Mouse (Mus musculus): ENCODE measurements around the gene Agbl5.

Gene Agbl5

DNA sequence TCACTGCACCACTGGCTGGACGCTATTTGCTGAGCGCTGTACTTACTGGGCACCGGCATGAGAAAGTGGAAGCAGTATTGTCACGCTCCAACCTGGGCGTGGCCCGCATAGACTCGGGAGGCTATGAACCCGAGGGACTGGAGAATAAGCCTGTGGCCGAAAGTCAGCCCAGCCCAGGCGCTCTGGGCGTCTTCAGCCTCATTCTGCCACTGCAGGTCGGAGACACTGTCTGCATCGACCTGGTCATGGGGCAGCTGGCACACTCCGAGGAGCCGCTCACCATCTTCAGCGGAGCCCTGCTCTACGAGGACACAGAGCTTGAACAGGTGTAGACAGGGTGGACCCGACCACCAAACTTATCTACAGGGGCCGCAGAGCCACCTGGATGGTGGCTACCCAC lies 32.1 kb downstream of the Agbl5 start:
- no peak for DNase-seq (ENCODE audit: low read depth)

DNA sequence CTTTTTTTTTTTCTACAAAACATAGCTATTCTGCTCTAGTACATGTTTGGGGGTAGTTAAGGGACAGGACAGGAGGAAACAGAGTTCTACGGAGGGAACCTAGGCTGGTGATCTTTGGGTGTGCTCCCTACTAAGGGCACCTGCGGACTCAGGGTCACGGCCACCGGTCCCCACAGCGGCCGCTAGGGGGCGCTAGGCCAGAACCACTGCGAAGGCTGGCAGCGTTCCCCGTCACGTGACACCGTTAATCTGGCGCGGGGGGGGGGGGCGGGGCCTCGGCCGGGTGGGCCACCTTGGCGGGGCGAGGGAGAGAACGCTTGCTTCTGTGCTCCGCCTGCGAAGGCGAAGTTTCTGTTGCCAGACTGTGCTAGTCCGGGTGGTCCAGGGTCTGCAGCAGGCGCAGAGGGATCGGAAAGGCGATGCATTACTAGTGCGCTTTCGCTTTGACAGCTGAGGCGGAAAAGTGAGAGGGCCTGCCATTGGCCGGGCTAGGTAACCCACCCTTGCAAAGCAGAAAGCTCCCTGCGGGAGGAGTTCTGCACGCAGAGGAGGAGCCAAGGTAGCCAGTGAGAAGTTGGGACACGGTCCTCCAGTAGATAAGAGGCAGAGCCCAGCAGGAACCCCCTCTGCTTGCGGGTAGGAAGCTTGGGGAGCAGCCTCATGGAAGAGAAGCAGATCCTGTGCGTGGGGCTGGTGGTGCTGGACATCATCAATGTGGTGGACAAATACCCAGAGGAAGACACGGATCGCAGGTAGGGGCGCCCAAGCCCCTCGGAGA lies 33.0 kb downstream of the Agbl5 start, which contains the start of gene Khk:
Gene Khk, plus strand, starts transcription at position 176 of the 778 bp plus-strand sequence.
- DNase-seq (ENCODE audit: low read depth) = peak; percentile 96

DNA sequence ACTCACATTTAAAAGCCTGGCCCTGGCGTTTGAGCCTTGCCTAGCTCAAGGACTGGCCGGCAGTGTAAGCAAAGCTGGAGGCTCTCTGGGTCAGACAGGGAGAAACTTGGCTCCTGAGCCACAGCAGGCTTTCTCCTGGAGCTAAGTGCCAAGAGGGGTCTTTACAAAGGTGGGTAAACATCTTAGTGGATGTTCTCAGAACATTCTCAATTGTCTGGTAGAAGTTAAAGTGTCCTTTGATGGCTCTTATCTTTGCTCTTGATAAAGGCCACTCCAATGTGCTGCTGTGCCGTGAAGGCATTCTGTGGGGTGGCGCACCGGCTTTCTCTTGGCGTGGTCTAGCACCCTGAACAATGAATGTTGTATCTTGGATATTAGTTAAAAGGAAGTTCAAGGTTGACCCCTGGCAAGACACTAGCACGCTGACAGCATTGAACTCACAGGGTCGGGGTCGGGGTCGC lies 34.1 kb downstream of the Agbl5 start:
- no peak for DNase-seq (ENCODE audit: low read depth)

DNA sequence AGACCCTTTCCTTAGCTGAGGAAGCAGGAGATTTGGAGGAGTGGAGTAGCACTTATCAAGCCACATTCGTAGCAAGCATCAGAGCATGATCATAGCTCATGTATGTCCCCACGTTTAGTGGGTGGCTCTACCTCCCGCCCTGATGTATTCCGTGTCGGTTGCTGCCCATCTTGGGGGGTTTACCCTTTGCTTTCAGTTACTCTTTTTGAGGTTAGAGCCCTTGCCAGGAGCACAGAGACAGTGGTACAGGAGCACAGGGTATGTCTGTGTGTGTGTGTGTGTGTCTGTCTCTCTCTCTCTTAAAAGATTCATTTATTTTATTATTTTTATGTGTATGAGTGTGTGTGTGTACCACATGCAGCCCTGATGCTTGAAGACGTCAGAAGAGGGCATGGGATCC lies 34.6 kb downstream of the Agbl5 start:
- DNase-seq (ENCODE audit: low read depth) = no peak

DNA sequence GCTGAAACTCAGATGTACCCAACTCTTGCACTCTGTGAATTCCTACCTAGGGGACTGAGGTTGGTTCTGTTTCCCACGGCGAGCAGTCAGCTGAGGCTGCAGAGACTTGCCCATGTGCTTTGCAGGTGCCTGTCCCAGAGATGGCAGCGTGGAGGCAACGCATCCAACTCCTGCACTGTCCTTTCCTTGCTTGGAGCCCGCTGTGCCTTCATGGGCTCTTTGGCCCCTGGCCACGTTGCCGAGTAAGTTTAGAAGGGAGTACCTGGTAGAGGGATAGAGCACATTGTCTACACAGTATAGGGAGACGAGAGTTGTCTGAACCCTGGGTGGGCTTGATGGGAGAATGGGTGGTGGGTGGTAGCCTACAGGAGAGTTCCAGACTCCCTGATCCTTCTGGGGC lies 36.1 kb downstream of the Agbl5 start:
- DNase-seq (ENCODE audit: low read depth) = no peak

DNA sequence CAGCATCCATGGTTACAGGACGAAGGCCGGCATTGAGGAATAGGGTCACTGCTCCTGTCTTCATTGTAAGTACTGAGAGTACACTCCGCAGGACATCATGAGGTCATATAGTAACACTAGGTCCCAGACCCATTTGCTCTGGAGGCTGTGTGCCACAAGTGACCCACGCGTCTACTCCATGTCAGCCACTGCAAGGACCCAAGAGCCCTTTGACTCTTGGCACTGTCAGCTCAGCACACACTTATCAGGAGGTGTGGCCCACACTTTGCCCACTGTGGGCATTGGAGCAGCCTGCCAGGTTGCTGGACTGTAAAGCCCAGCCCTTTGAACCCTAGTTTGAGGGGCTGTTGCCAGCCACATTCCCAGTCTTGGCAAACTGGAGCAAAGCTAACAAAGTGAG lies 36.7 kb downstream of the Agbl5 start:
- DNase-seq (ENCODE audit: low read depth) = no peak

DNA sequence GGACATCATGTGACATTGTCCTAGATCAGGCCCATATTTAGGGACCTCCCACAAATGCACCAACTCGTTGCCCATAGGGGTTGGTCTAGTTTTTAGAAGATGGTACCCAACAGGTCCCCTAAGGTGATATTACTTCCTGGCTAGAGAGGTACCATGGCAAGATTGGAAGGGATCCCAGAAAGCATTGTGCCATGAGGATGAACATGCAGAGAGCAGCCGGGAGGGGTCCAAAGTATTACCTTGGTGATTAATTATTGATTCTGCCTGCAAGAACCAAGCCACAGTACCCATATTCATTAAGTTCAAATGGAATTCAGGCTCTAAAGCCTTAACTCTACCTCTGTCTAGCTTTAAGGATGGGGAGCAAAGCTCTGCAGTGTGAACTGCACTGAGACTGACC lies 37.6 kb downstream of the Agbl5 start:
- no peak for DNase-seq (ENCODE audit: low read depth)

DNA sequence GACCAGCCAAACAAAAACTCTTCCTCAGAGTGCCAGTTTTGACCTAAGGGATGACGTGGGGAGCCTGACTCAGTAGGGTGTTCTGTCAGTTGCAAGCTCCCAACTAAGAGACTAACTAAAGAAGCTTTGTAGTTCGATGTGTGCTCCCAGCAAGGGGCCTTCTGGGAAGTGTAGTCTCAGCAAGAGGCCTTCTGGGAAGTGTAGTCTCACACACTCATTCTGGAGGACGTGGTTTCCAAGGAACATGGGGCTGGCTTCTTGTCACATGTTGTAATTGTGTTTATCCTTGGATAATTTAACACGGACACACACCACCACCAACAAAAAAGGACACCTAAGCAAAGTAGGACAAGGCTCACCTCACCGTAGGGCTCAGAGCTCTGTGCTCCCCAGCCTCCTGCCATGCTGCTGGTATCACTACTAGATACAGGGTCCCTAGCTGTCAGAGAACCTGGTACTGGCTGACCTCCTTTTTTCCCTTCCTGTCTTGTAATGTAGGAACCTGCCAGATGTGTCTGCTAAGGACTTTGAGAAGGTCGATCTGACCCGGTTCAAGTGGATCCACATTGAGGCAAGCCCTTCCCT lies 39.5 kb downstream of the Agbl5 start:
- DNase-seq (ENCODE audit: low read depth) = no peak

DNA sequence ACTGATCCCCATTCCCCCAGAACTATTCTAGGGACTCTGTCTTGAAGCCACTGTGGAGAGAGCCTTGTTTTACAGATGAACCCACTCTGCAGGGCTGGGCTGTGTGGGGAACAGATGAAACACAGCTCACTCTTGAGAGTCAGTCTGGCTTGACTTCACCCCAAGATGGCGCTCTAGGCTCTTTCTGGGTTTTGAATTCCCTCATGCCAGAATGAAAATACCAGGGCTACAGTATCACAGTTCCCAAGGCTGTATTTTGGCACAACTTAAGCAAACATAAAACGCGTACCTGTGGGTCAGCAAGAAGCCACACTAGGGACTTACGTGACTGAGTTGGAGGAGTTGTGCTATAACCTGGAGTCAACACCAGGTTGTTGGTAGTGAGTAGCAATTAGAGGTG lies 41.6 kb downstream of the Agbl5 start:
- peak; percentile 78 for DNase-seq (ENCODE audit: low read depth)

DNA sequence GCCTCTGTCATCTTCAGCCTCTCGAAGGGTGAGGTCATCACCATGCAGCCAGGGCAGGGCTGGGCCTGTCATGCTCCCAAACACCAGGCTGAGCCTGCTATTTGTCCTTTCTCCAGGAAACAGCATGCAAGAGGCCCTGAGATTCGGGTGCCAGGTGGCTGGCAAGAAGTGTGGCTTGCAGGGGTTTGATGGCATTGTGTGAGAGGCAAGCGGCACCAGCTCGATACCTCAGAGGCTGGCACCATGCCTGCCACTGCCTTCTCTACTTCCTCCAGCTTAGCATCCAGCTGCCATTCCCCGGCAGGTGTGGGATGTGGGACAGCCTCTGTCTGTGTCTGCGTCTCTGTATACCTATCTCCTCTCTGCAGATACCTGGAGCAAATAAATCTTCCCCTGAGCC lies 42.4 kb downstream of the Agbl5 start:
- DNase-seq (ENCODE audit: low read depth) = no peak

DNA sequence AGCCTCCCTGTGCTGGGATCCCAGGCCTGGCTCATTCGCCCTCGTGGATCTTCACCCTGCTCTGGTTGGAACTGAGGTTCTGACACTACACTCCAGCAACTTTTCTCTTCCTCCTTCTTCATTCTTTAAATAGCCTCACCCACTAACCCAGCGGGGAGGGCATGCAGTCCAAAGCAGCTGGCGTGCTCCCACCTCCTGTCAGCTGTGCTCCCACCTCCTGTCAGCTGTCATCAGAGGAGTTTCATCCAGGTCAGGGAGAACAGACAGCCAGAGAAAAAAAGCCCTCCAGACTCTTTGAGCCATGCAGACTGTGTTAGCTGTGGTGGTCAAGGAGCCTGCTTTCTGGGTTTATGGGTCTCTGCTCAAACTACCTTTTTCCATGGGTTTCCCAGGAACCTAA lies 42.9 kb downstream of the Agbl5 start:
- no peak for DNase-seq (ENCODE audit: low read depth)

DNA sequence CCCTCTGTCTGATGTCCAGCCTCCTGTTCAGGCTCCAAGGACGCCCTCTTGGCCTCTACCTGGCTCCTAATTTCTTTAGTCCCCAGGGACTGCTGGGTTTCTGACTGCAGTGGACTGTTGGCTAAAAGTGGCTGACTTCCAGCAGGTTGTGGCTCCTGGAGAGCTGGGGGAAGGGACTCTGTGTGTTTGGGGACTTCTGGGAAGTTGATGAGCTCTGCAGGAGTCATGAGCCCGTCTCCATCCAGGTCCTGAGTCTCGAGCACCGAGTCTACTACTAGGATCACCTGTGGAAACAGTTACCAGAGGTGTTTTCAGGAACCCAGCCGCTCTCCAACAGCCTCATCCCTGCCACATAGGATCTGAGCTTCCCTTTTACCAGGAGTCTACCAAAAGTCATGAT lies 45.2 kb downstream of the Agbl5 start:
- DNase-seq (ENCODE audit: low read depth) = no peak

DNA sequence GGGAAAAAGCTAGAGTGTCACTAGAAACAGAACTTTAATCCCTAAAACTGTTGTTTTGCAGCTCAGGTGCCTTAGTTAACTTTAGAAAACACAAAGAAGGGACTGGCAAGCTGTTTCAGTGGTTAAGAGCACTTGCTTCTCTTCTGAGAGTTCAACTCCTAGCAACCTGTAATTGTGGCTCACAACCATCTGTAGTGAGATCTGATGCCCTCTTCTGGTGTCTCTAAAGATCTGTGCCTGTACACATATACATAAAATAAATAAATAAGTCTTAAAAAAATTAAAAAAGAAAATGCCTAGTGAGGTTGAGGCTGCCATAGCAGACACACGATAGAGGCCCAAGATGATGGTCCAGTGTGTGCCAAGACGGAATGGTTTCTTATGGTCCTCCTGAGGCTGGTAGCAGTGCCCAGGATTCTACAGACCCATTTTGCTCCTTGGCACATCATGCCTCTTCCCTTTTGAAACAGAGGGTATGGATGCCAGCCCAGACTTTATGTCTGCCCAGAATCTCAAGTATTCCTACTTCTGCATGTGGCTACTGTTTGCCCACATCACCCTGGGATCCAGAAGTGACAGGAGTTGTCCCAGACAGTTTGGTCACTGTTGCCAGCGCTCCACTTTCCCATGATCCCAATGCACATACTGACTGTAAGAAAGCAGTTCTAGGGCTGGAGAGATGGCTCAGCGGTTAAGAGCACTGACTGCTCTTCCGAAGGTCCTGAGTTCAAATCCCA lies 46.4 kb downstream of the Agbl5 start:
- no peak for DNase-seq (ENCODE audit: low read depth)

DNA sequence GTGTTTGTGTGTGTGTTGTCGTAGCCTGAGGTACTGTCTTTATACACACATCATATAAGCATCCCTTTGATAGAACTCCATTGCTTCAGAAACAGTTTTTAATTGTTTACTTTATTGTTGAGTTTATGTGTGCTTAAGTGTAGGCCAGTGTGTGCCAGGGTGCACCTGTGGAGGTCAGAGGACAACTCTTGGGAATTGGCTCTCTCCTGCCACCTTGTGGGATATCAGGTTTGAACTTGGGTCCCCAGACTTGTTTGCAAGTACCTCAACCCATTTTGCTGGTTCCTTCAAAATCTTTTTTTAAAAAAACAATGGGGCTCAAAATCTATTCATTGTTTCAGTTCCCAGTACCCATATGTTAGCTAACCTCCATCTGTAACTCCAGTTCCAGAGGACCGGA lies 54.5 kb downstream of the Agbl5 start:
- peak; percentile 58 for DNase-seq (ENCODE audit: low read depth)

DNA sequence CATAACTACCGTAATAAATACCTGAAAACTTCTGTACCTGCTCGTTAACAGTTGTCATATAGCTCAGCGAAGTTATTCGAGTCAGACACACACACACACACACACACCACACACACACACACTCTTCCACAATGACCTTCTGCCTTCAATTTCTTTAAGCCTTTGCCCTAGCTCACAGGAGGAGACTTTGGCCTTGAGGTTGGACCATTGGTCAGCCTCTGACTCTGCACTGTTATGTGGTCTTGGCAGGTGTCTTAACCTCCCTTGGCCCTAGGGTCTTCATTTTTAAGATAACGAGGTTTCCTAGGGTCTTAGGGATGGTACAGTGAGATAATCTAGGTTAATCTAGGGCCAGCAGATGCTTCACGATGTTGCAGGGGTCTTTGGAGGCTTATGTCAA lies 55.9 kb downstream of the Agbl5 start:
- DNase-seq (ENCODE audit: low read depth) = no peak

DNA sequence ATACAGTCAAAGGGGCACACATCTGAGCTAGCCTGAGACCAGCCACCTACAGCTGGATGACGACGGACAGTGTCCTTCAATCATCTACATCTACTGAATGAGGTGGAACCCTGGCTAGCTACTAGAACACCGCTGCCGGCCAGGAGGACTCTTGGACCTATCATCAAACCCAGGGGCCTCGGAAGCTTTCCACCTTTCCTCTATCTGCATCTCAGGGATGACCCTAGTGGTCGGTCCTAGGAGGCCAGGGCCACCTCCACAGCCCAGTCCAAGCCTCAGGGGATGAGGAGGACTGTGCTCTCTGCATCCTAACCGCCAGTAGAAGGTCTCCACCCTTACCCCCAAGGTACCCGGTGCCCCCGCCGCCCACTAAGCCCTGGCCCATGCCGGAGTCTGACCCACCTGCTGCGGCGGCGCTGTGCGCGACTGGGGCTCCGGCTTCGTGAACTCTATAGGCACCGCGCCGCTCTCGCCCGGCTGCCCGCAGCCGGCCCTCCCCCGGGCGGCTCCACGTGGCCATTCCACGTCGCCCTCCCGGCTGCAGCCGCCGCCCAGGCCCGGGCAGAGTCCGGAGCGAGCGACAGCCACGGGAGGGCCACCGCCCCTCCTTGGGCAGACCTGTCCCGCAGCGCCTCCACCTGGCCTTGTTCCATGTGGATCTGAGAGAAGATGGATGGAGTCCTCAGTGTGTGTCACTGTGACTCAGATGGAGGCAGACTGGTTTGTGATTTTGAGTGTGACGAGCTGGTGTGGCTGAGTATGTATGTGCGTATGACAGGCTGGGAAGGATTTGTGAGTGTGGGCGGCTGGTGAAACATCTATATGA lies 56.7 kb downstream of the Agbl5 start, which contains the start of gene Cgref1:
Gene Cgref1, minus strand, starts transcription at position 636 of the 826 bp plus-strand sequence.
- peak; percentile 55 for DNase-seq (ENCODE audit: low read depth)

DNA sequence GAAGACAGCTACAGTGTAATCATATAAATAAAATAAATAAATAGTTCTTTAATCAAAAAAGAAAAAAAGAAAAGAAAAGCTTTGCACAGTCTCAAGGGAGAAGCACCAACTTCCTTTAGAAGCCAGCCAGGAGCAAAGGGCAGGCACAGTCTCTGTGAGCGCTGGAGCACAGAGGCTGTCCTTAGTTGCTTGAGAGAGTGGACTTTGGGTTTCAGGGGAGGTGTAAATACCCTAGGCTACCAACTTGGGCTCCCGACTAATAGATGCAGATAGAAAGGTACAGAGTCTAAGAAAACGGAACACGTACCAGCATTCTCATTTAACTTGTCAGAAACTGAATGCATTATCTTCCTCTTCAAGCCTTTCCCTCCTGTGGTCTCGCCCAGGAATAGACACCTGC lies 60.1 kb downstream of the Agbl5 start:
- DNase-seq (ENCODE audit: low read depth) = peak; percentile 16

DNA sequence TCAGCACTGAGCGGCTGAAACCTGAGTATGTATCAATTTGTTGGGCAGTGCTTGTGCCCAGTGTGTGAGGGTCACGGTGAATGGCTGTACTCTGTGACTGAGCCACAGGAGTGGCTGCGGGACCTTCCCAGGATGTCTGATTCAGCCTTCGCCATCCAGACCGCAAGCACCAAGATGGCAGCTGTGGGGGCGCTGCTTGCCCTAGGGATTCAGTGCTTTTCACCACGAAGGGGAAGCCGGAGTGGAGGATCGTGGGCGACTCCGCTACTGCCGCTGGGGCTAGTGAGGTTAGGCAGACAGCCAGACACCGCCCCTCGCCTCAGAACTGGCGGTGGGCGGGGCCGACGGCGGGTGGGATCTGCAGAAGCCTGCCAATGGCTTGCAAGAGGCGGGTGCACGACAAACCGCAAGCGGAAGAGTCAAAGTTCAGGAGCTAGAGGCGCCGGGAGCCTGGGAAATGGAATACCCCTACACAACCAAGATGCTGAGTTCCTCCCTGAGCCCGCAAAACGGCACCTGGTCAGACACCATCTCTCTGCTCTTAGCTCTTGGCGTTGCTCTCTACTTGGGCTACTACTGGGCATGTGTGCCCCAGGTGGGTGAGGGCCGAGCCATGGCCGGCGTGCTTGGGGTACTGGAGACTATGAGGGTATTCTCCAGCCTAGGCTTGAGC lies 61.3 kb downstream of the Agbl5 start:
- peak; percentile 94 for DNase-seq (ENCODE audit: low read depth)

DNA sequence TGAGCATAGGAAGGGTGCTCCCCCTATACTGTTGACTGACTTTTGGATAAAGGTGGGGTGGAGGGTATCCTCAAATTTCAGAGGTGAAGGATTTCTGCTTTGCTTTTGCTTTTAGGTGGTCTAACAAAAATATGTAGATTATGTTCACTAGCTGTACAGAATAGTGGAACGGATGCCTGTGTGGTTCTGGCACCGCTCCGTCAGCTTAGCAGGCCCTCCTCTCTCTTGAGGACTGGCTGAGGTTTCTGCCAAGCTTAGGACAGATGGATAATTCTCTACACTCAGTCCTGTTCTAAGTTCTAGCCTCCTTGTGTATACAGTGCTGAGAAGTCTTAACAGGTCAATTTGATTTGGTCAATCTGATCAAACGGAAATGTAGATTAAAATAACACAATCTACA lies 62.0 kb downstream of the Agbl5 start:
- no peak for DNase-seq (ENCODE audit: low read depth)

DNA sequence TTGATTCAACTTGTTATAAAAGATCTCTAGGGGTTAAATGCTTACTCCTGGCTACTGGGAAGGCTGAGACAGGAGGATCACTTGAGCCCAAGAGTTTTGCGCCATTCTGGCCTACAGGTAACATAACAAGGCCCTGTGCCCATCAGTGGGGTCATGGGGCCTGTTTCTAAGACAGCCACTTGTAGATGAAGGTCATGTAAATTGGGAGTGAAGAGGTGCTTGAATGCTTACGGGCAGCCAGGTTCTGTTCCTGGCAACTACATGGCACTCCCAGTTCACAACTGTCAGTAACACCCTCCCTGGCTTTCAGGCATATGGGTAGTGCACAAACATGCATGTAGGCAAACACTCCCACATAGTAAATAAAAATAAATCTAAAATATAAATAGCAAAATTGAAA lies 62.4 kb downstream of the Agbl5 start:
- no peak for DNase-seq (ENCODE audit: low read depth)

DNA sequence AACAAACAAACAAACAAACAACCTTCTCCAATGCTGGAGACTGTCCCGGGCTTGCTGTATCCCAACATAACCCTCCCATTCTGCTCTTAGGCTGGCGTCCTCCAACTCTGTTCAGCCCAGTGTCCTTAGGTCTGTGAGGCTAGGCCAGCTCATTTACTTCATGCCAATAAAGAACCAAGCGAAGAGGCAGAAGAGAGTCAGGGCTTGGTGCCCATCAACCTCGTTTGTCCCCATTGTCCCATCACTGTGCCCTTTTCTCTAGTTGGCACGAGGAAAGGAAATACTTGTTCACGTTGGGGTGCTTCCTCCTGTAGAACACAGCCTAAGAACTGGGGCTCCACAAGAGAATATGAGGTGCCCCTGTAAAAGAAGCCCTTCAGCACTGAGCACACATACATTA lies 63.2 kb downstream of the Agbl5 start:
- DNase-seq (ENCODE audit: low read depth) = no peak

DNA sequence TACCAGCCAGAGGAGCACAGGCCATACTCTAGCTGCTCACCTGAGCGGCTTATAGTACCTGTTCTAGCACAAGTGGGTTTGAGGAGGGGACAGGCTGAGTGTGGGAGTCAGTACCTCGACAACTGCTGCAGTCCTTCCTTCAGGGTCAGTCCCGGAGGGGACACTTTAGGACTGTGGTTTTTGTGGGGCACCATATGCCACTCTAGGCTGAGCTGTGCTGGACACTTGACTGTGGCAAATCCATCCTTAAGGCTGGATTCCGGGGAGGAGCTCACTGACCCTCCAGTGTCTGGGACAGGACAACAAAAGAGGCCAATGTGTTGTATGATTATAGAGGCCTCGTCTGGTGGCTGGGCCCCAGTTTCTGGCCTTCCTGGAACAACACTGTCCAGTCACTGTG lies 64.1 kb downstream of the Agbl5 start:
- DNase-seq (ENCODE audit: low read depth) = no peak

All from induced T-regulatory cell, adult 2 months (primary cell).